30 mouse cellular contexts compared by ENCODE assay signal in the genomic region with DNA sequence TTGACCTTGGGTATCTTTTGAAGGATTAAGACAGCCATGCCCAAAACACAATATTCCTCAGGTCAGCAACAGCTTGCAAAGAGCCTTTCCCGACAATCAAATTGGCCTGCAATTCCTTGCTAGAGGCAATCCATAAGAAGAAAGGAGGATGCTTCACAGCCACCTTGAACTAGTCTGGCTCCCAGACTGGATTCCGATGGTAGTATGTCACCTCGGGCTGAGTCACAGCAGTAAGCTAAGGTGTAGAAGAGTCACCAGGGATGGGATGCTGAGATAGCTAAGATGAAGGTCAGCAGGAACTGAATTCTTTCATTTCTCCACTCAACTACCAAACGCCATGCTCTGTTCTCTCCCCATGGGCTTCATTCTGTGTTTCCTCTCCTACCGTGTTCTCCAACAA. TPM values are rescaled to one million over a fixed set of nuclear protein-coding genes. Genes with fewer than 3 reads are reported as not detected.
DNase-seq lines count a peak whose midpoint lies in the region; ATAC-seq and TF ChIP-seq lines count a peak whose summit lies in the region.
"Had no signal": no experiment of that assay in that cellular context is flagged by ENCODE, and none has a peak within 500 bp of the region (broad histone marks: within the 10 kb centered on the region; RNA-seq: fewer than 3 reads in every experiment).

No protein-coding gene starts in this region.

- no peak for ATAC-seq in heart, embryonic 12.5 days (ENCODE audit: insufficient number of reproducible peaks, low FRiP score)
- ATAC-seq in heart, postnatal 0 days (ENCODE audit: insufficient read depth, low read depth) = no peak
- no peak for ATAC-seq in activated CD4-positive, CD25-positive, alpha-beta regulatory T cell, adult 4 months
- ATAC-seq: forebrain, embryonic 15.5 days; intestine, postnatal 0 days had no signal

- 72% methylated on average over 5 of the region's 5 CpGs for WGBS in heart, embryonic 12.5 days
- WGBS in heart, embryonic 10.5 days = 72% methylated on average over 5 of the region's 5 CpGs
- WGBS in heart, postnatal 0 days = 59% methylated on average over 5 of the region's 5 CpGs
- WGBS in hindbrain, embryonic 10.5 days = 85% methylated on average over 5 of the region's 5 CpGs

- H3K36me3 ChIP-seq in heart, embryonic 12.5 days = peaks cover 12% of the 10 kb centered on the region
- peaks cover 6% of the 10 kb centered on the region for H3K36me3 ChIP-seq in heart, embryonic 10.5 days
- H3K36me3 ChIP-seq in heart, postnatal 0 days (replicated peaks; ENCODE audit: control insufficient read depth, insufficient read depth, low read length) = no peaks in the 10 kb centered on the region; the same call in 1 of the 2 replicates
- H3K36me3 ChIP-seq in hindbrain, embryonic 10.5 days = peaks cover 8% of the 10 kb centered on the region
- H3K36me3 ChIP-seq: forebrain, embryonic 12.5 days; forebrain, embryonic 15.5 days; G1E; hindbrain, embryonic 12.5 days; hindbrain, embryonic 15.5 days had no signal

- H3K27me3 ChIP-seq in heart, embryonic 12.5 days (replicated peaks) = no peaks in the 10 kb centered on the region
- no peaks in the 10 kb centered on the region for H3K27me3 ChIP-seq in heart, embryonic 10.5 days (ENCODE audit: insufficient read depth, poor library complexity, severe bottlenecking)
- H3K27me3 ChIP-seq in heart, postnatal 0 days (ENCODE audit: control insufficient read depth, insufficient read depth, low read length) = no peaks in the 10 kb centered on the region
- no peaks in the 10 kb centered on the region for H3K27me3 ChIP-seq in hindbrain, embryonic 10.5 days (ENCODE audit: insufficient read depth, poor library complexity, severe bottlenecking)
- H3K27me3 ChIP-seq: CH12.LX; embryonic facial prominence, embryonic 12.5 days; embryonic facial prominence, embryonic 15.5 days; forebrain, embryonic 15.5 days; hindbrain, embryonic 12.5 days; hindbrain, embryonic 15.5 days had no signal

- peak; percentile 49 for DNase-seq in adrenal gland, adult 2 months
- DNase-seq in adrenal gland, adult 8-10 months = no peak
- DNase-seq in heart, embryonic 10.5 days (ENCODE audit: low spot score) = no peak
- DNase-seq in heart, postnatal 0 days (ENCODE audit: low spot score) = no peak
- no peak for DNase-seq in heart, adult 8-10 months (ENCODE audit: low spot score)
- no peak for DNase-seq in hindbrain, embryonic 10.5 days (ENCODE audit: low spot score)
- DNase-seq: adrenal gland, postnatal 25 days; B cell, adult 2 months; cerebellum, adult 11 months; cerebellum, adult 2 months; cerebellum, adult 9-11 months; cerebellum, postnatal 25 days; gastrocnemius, postnatal 25 days; heart, adult 2 months; heart, postnatal 10 days; heart, postnatal 4 days; kidney, adult 2 months had no signal

- H3K27ac ChIP-seq in heart, embryonic 12.5 days (ENCODE audit: poor library complexity, severe bottlenecking) = 0 out of 2 replicates have a peak overlapping the region, but pooled peaks have one; percentile 0
- no peak overlapping the region for H3K27ac ChIP-seq in heart, embryonic 10.5 days
- peak overlapping the region; percentile 68; the same call in 1 of the 2 replicates for H3K27ac ChIP-seq in heart, postnatal 0 days (ENCODE audit: low read depth)
- no peak overlapping the region for H3K27ac ChIP-seq in hindbrain, embryonic 10.5 days
- H3K27ac ChIP-seq: embryonic facial prominence, embryonic 12.5 days; embryonic facial prominence, embryonic 15.5 days; forebrain, embryonic 12.5 days; forebrain, embryonic 15.5 days; hindbrain, embryonic 12.5 days; hindbrain, embryonic 15.5 days had no signal

- H3K9ac ChIP-seq in heart, embryonic 12.5 days = no peak overlapping the region
- no peak overlapping the region for H3K9ac ChIP-seq in heart, postnatal 0 days (replicated peaks; ENCODE audit: low read depth, low read length)
- H3K9ac ChIP-seq: embryonic facial prominence, embryonic 12.5 days; embryonic facial prominence, embryonic 15.5 days; forebrain, embryonic 12.5 days; forebrain, embryonic 15.5 days; hindbrain, embryonic 12.5 days; hindbrain, embryonic 15.5 days had no signal

- TF ChIP-seq EP300 in heart, postnatal 0 days (IDR thresholded peaks at IDR 0.05; ENCODE audit: low read depth) = no peak

- no peak overlapping the region for H3K4me3 ChIP-seq in heart, embryonic 12.5 days
- H3K4me3 ChIP-seq in heart, embryonic 10.5 days = no peak overlapping the region
- H3K4me3 ChIP-seq in heart, postnatal 0 days (ENCODE audit: low read depth, low read length) = no peak overlapping the region
- no peak overlapping the region for H3K4me3 ChIP-seq in hindbrain, embryonic 10.5 days
- H3K4me3 ChIP-seq: embryonic facial prominence, embryonic 12.5 days; embryonic facial prominence, embryonic 15.5 days; erythroblast, embryonic 14.5 days; forebrain, embryonic 12.5 days; forebrain, embryonic 15.5 days; heart, adult 2 months; hindbrain, embryonic 12.5 days; hindbrain, embryonic 15.5 days had no signal

- H3K4me1 ChIP-seq in heart, embryonic 12.5 days (replicated peaks) = peaks cover 89% of the 10 kb centered on the region
- peaks cover 85% of the 10 kb centered on the region for H3K4me1 ChIP-seq in heart, embryonic 10.5 days
- peaks cover 81% of the 10 kb centered on the region for H3K4me1 ChIP-seq in heart, postnatal 0 days (ENCODE audit: control insufficient read depth, insufficient read depth)
- H3K4me1 ChIP-seq in hindbrain, embryonic 10.5 days (replicated peaks) = peaks cover 52% of the 10 kb centered on the region

- no peak for TF ChIP-seq CTCF in heart, postnatal 0 days (IDR thresholded peaks at IDR 0.05; ENCODE audit: low read depth)

- H3K4me2 ChIP-seq in heart, embryonic 12.5 days = no peak overlapping the region
- no peak overlapping the region for H3K4me2 ChIP-seq in heart, postnatal 0 days (ENCODE audit: low read depth, low read length)
- H3K4me2 ChIP-seq: embryonic facial prominence, embryonic 12.5 days; embryonic facial prominence, embryonic 15.5 days; forebrain, embryonic 12.5 days; forebrain, embryonic 15.5 days; hindbrain, embryonic 12.5 days; hindbrain, embryonic 15.5 days had no signal

- no peaks in the 10 kb centered on the region for H3K9me3 ChIP-seq in heart, embryonic 12.5 days (replicated peaks)
- H3K9me3 ChIP-seq in heart, embryonic 10.5 days = no peaks in the 10 kb centered on the region
- no peaks in the 10 kb centered on the region for H3K9me3 ChIP-seq in heart, postnatal 0 days (replicated peaks; ENCODE audit: control insufficient read depth, low read length)
- no peaks in the 10 kb centered on the region for H3K9me3 ChIP-seq in hindbrain, embryonic 10.5 days
- H3K9me3 ChIP-seq: embryonic facial prominence, embryonic 12.5 days; embryonic facial prominence, embryonic 15.5 days; forebrain, embryonic 12.5 days; forebrain, embryonic 15.5 days; hindbrain, embryonic 12.5 days; hindbrain, embryonic 15.5 days had no signal

RNA-seq across cellular contexts. Expression of gene Pdzrn3, which starts 13.8 kb away (rescaled TPM):
- total RNA-seq in adrenal gland, adult 2 months (2021) = 10 to 100 TPM; 20.4 to 23.3 TPM
- 27.8 and 31.9 TPM in 2 replicates for polyA plus RNA-seq in adrenal gland, adult 2 months (2012; rRNA removed)
- 10 to 100 TPM; 25.2 to 31.1 (median 28.7) TPM for total RNA-seq in adrenal gland, adult 8-10 months (2022)
- 13.6 and 14.0 TPM in 2 replicates for polyA plus RNA-seq in heart, embryonic 12.5 days (2016; fragmentation: Nextera tagmentation; extraction: Ambion mirVana)
- polyA plus RNA-seq in heart, embryonic 10.5 days (2016; fragmentation: Nextera tagmentation; extraction: Ambion mirVana) = 8.9 and 9.0 TPM in 2 replicates
- total RNA-seq in heart, postnatal 0 days (2014; rRNA removed; ENCODE audit: low replicate concordance) = 116 and 128 TPM in 2 replicates
- polyA plus RNA-seq in heart, postnatal 0 days (2015; fragmentation: Nextera tagmentation; extraction: Ambion mirVana) = 7.6 and 12.2 TPM in 2 replicates
- total RNA-seq in heart, adult 8-10 months (2022) = 10 to 100 TPM; 25.9 to 30.4 (median 28.3) TPM
- polyA plus RNA-seq in activated CD4-positive, CD25-positive, alpha-beta regulatory T cell, adult 4 months (2017; shearing (Covaris generic)) = not detected
- 6.7 and 13.2 TPM in 2 replicates for polyA plus RNA-seq in hindbrain, embryonic 10.5 days (2016; fragmentation: Nextera tagmentation; extraction: Ambion mirVana)
- total RNA-seq: CH12.LX; common myeloid progenitor, adult 5-6 weeks had no signal
- polyA plus RNA-seq: erythroblast, embryonic 14.5 days; G1E had no signal

Comparison
In these comparisons a context has a peak if more than half of its experiments do, and no peak if none do; other contexts are left out.
1. H3K27ac ChIP-seq: peak in heart, embryonic 12.5 days (single experiment) and heart, postnatal 0 days (single experiment); none in heart, embryonic 10.5 days (single experiment) and hindbrain, embryonic 10.5 days (single experiment).